Mouse (Mus musculus) fat pad, adult 2 months (tissue): Measurements from ENCODE around the gene Phf11d.
"Not testable (repeated sequence)": the region's sequence is repeated elsewhere in the genome, so short reads cannot be mapped to it uniquely, and the experiment has no call there.

Experiments
- DNase-seq: peaks from one replicate; pipeline ENCODE4 v3.0.0-alpha.2; 2011; ENCODE audit warnings: low read depth, low spot score; ENCODE audit errors: extremely low read depth

The Phf11d gene

GRCm38 (mm10) chr14:59365244-59365644, at the start of gene Phf11d:
TSS of gene Phf11d (minus strand) at chr14:59365470.
- DNase-seq: no peak

GRCm38 (mm10) chr14:59414979-59415378, 49.7 kb upstream of the Phf11d start:
- DNase-seq: not testable (repeated sequence)

GRCm38 (mm10) chr14:59396999-59397398, 31.7 kb upstream of the Phf11d start:
- no peak for DNase-seq

- DNase-seq: no peak
Observed at GRCm38 (mm10) chr14:59395281-59395680, 30.0 kb upstream of the Phf11d start, which contains the start of gene Phf11c. TSS of gene Phf11c (minus strand) at chr14:59395381.

- not testable (repeated sequence) for DNase-seq
Observed at GRCm38 (mm10) chr14:59390181-59390580, 24.9 kb upstream of the Phf11d start.

- DNase-seq: no peak
Observed at GRCm38 (mm10) chr14:59389532-59389931, 24.3 kb upstream of the Phf11d start.

- no peak for DNase-seq
Observed at GRCm38 (mm10) chr14:59370348-59371068, 5.2 kb upstream of the Phf11d start.

GRCm38 (mm10) chr14:59366386-59367105, 1.3 kb upstream of the Phf11d start:
- no peak for DNase-seq

- DNase-seq: not testable (repeated sequence)
Observed at GRCm38 (mm10) chr14:59341189-59341588, 24.1 kb downstream of the Phf11d start, which contains the start of gene Phf11b. TSS of gene Phf11b (minus strand) at chr14:59341351.

- DNase-seq: no peak
Observed at GRCm38 (mm10) chr14:59339541-59339940, 25.7 kb downstream of the Phf11d start.

GRCm38 (mm10) chr14:59336056-59336455, 29.2 kb downstream of the Phf11d start:
- DNase-seq: not testable (repeated sequence)

- not testable (repeated sequence) for DNase-seq
Observed at GRCm38 (mm10) chr14:59330499-59330898, 34.8 kb downstream of the Phf11d start.

GRCm38 (mm10) chr14:59319970-59320369, 45.3 kb downstream of the Phf11d start:
- DNase-seq: not testable (repeated sequence)

GRCm38 (mm10) chr14:59319036-59319435, 46.2 kb downstream of the Phf11d start:
- DNase-seq: not testable (repeated sequence)
